In the genomic region with DNA sequence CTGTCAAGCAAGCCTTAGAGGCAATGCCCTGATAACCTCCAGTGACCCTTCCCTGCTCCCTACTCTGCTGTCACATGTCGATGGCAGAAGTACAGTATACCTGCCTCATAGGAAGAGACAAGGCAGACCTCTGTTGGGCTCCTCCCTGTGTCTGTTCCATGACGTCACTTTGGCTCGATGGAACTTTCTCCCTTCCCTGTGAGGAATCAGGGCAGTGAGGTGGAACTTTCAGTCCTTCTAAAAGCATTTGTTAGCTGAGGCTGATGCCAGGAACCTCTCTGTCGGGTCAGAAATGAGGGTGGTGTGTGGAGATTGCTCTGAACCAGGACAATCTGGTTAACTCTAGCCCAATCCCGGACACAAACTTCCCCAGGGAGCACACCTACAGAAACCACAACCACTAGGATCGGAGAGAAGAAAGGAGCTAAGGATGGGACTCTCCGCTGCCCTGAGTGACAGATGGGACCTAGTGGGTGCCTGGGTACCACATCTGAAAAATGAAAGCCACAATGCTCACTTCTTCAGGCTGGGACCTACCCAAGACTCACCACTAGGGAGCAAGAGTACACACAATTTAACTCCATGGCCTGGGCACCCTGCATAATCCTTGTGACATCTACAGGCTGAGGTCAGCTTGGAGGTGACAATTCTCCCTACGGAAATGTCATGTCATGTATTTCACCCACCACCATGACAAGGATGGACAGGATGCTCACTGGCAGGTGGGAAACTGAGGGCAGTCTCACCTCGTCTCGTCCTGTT, we compare ENCODE assay signal across 15 mouse cellular contexts. TPM values are rescaled to one million over a fixed set of nuclear protein-coding genes. Genes with fewer than 3 reads are reported as not detected.
DNase-seq lines count a peak whose midpoint lies in the region; ATAC-seq and TF ChIP-seq lines count a peak whose summit lies in the region.
"Had no signal": no experiment of that assay in that cellular context is flagged by ENCODE, and none has a peak within 500 bp of the region (broad histone marks: within the 10 kb centered on the region; RNA-seq: fewer than 3 reads in every experiment).

No protein-coding gene starts in this region.

- H3K36me3 ChIP-seq in MEL (ENCODE audit: control insufficient read depth in 1 of 2, insufficient read depth in 2 of 2, low read length in 2 of 2) = peaks cover 0 to 12% of the 10 kb centered on the region in 2 experiments; a peak in 2 of 4 replicates
- H3K36me3 ChIP-seq in liver, embryonic 15.5 days (replicated peaks) = no peaks in the 10 kb centered on the region
- H3K36me3 ChIP-seq: embryonic facial prominence, embryonic 15.5 days had no signal

- TF ChIP-seq CTCF in layer of hippocampus, adult 2 months (conservative IDR thresholded peaks at IDR 0.05) = peak; percentile 44
- peak in 2 of 3 experiments; percentile 16 to 39; a peak in 3 of 6 replicates for TF ChIP-seq CTCF in MEL (IDR thresholded peaks at IDR 0.05 in 2 of 3, conservative IDR thresholded peaks at IDR 0.05 in 1 of 3; ENCODE audit: control insufficient read depth in 1 of 3, insufficient read depth in 1 of 3, low read depth in 2 of 3, low read length in 3 of 3, poor library complexity in 1 of 3, severe bottlenecking in 1 of 3)

- no peaks in the 10 kb centered on the region for H3K79me2 ChIP-seq in MEL (ENCODE audit: control insufficient read depth, insufficient read depth, low read length, poor library complexity)

- no peak overlapping the region for H3K9ac ChIP-seq in MEL (ENCODE audit: control insufficient read depth, low read depth, low read length, poor library complexity, severe bottlenecking)
- H3K9ac ChIP-seq in liver, embryonic 15.5 days = no peak overlapping the region
- H3K9ac ChIP-seq: embryonic facial prominence, embryonic 15.5 days; forebrain, embryonic 13.5 days had no signal

- TF ChIP-seq EP300 in MEL (IDR thresholded peaks at IDR 0.05; ENCODE audit: low read depth in 1 of 2, low read length in 2 of 2) = no peak

- TF ChIP-seq POLR2A in MEL (IDR thresholded peaks at IDR 0.05; ENCODE audit: control insufficient read depth in 1 of 2, insufficient read depth in 1 of 2, low read depth in 1 of 2, low read length in 2 of 2, poor library complexity in 1 of 2) = no peak

- 79% methylated on average over 10 of the region's 10 CpGs for WGBS in liver, embryonic 15.5 days (ENCODE audit: insufficient replicate concordance)

- peak; percentile 21; the same call in 1 of the 2 replicates for TF ChIP-seq RAD21 in MEL (IDR thresholded peaks at IDR 0.05; ENCODE audit: low read depth, low read length)

- no peak for DNase-seq in layer of hippocampus, adult 2 months (ENCODE audit: low spot score in 2 of 2)
- DNase-seq in layer of hippocampus, adult 9-10 months (ENCODE audit: low spot score) = no peak
- peak; percentile 29 for DNase-seq in MEL (ENCODE audit: low read depth, low spot score)
- DNase-seq in kidney, adult 9 months = peak; percentile 79
- DNase-seq in cerebellum, adult 18-20 months = no peak
- no peak for DNase-seq in cerebellum, adult 9-11 months
- DNase-seq: lung, adult 2 months; right cerebral cortex, adult 18-20 months had no signal

- no peak overlapping the region for H3K4me2 ChIP-seq in liver, embryonic 15.5 days
- H3K4me2 ChIP-seq: embryonic facial prominence, embryonic 15.5 days; forebrain, embryonic 13.5 days; heart, embryonic 11.5 days had no signal

- no peaks in the 10 kb centered on the region for H3K27me3 ChIP-seq in MEL (ENCODE audit: control insufficient read depth in 1 of 2, insufficient read depth in 2 of 2, low read length in 2 of 2)
- H3K27me3 ChIP-seq in liver, embryonic 15.5 days = peaks cover 6% of the 10 kb centered on the region; the same call in 1 of the 2 replicates
- H3K27me3 ChIP-seq: embryonic facial prominence, embryonic 15.5 days had no signal

- ATAC-seq in liver, embryonic 15.5 days (ENCODE audit: insufficient read depth) = no peak
- ATAC-seq: activated CD4-positive, CD25-positive, alpha-beta regulatory T cell, adult 4 months; CD4-positive, CD25-positive, alpha-beta regulatory T cell, adult 4 months; forebrain, embryonic 13.5 days had no signal

- H3K9me3 ChIP-seq in MEL (replicated peaks; ENCODE audit: insufficient read depth, low read length) = no peaks in the 10 kb centered on the region
- no peaks in the 10 kb centered on the region for H3K9me3 ChIP-seq in liver, embryonic 15.5 days (replicated peaks)
- H3K9me3 ChIP-seq: embryonic facial prominence, embryonic 15.5 days had no signal

- no peak overlapping the region for H3K4me3 ChIP-seq in layer of hippocampus, adult 2 months
- H3K4me3 ChIP-seq in MEL (ENCODE audit: control insufficient read depth in 1 of 2, insufficient read depth in 1 of 2, low read depth in 2 of 2, low read length in 2 of 2) = no peak overlapping the region
- no peak overlapping the region for H3K4me3 ChIP-seq in liver, embryonic 15.5 days (replicated peaks)
- H3K4me3 ChIP-seq: embryonic facial prominence, embryonic 15.5 days; forebrain, embryonic 13.5 days had no signal

- peak overlapping the region; percentile 39; the same call in 1 of the 2 replicates for H3K27ac ChIP-seq in layer of hippocampus, adult 2 months
- H3K27ac ChIP-seq in MEL (ENCODE audit: control insufficient read depth, low read depth, low read length) = no peak overlapping the region
- peak overlapping the region; percentile 95 for H3K27ac ChIP-seq in liver, embryonic 15.5 days (replicated peaks)
- H3K27ac ChIP-seq: embryonic facial prominence, embryonic 15.5 days; forebrain, embryonic 13.5 days had no signal

- peaks cover 1 to 31% of the 10 kb centered on the region in 2 experiments; a peak in 3 of 4 replicates for H3K4me1 ChIP-seq in MEL (ENCODE audit: control insufficient read depth in 1 of 2, insufficient read depth in 2 of 2, low read length in 2 of 2)
- peaks cover 40% of the 10 kb centered on the region for H3K4me1 ChIP-seq in liver, embryonic 15.5 days (replicated peaks)

TF ChIP-seq in MEL, 35 proteins besides CTCF, POLR2A, EP300 and RAD21:
- TF ChIP-seq SIN3A (IDR thresholded peaks at IDR 0.05; ENCODE audit: low read length) = no peak
- TF ChIP-seq ZNF384 (IDR thresholded peaks at IDR 0.05; ENCODE audit: low read depth, low read length) = no peak
- no peak for TF ChIP-seq MAZ (IDR thresholded peaks at IDR 0.05; ENCODE audit: low read depth, low read length)
- TF ChIP-seq NRF1 (IDR thresholded peaks at IDR 0.05; ENCODE audit: insufficient read depth, low read depth, low read length, poor library complexity, severe bottlenecking) = no peak
- TF ChIP-seq USF2 (IDR thresholded peaks at IDR 0.05; ENCODE audit: borderline replicate concordance in 1 of 2, insufficient read depth in 1 of 2, low read depth in 1 of 2, low read length in 2 of 2) = no peak

RNA-seq across cellular contexts. Expression of gene Clmn, which starts 41.9 kb away (rescaled TPM):
- total RNA-seq in layer of hippocampus, adult 2 months (2021) = 100 to 1,000 TPM; 103 to 108 TPM
- 0.07 TPM in 1 of 2 replicates, not detected in the other for total RNA-seq in MEL (2012; rRNA removed)
- polyA plus RNA-seq in MEL (2012; ENCODE audit: insufficient read depth in 1 of 2, insufficient read length in 2 of 2, low read depth in 1 of 2, low replicate concordance in 2 of 2, missing spikeins in 1 of 2) = not detected
- polyA plus RNA-seq in liver, embryonic 15.5 days (2015; fragmentation: Nextera tagmentation; extraction: Ambion mirVana) = 0.47 and 0.71 TPM in 2 replicates
- total RNA-seq: megakaryocyte-erythroid progenitor cell, adult 5-6 weeks had no signal
- polyA plus RNA-seq: CD4-positive, CD25-positive, alpha-beta regulatory T cell, adult 4 months had no signal

Comparison
In these comparisons a context has a peak if more than half of its experiments do, and no peak if none do; other contexts are left out.
1. DNase-seq: peak in MEL (single experiment) and kidney, adult 9 months (single experiment); none in layer of hippocampus, adult 2 months (0 of 2), layer of hippocampus, adult 9-10 months (single experiment), cerebellum, adult 18-20 months (0 of 2) and cerebellum, adult 9-11 months (single experiment).
2. RNA of gene Clmn, which starts 41.9 kb away (total RNA-seq): 103 to 108 TPM in layer of hippocampus, adult 2 months; 0.07 TPM in MEL; every median in the first group is over 10 times any median in the second.